Mouse (Mus musculus) bone marrow, adult 2 months (tissue): Measurements from ENCODE around the gene 2310022A10Rik.
A peak's percentile ranks its signal among the peaks of the same experiment; 100 is the strongest.

Source experiments
- CTCF ChIP-seq: fragments of 200-500 bp; IDR thresholded peaks from 2 replicates; pipeline ENCODE4 v1.5.1; 2011; ENCODE audit warnings: low read length, control low read depth; ENCODE audit not compliant: control insufficient read depth, insufficient read depth
- POLR2A ChIP-seq: fragments of 200-500 bp; IDR thresholded peaks from 2 replicates; pipeline ENCODE4 v1.6.1; 2011; ENCODE audit warnings: low read depth, mild to moderate bottlenecking, control low read depth, low read length, borderline replicate concordance; ENCODE audit not compliant: control insufficient read depth

GRCm38 (mm10) chr7:27542392-27543033, 10.5 kb upstream of the 2310022A10Rik start:
- no peak for TF ChIP-seq CTCF
- TF ChIP-seq POLR2A = peak; percentile 70; the same call in 1 of the 2 replicates
